Mouse (Mus musculus): ENCODE results near the gene Unc5cl.

- TF ChIP-seq EP300 (IDR thresholded peaks at IDR 0.05; ENCODE audit: insufficient read depth, low read depth, low read length) (no peak), POLR2A (IDR thresholded peaks at IDR 0.05; ENCODE audit: insufficient read depth, low read depth, low read length) (no peak)
These were observed 28.7 kb upstream of the Unc5cl start for GRCm38 (mm10) chr17:48425823-48426612.
